Mouse (Mus musculus): Measurements from ENCODE around the gene Dock9. TPM values are rescaled to one million over a fixed set of nuclear protein-coding genes. Genes with fewer than 3 reads are reported as not detected.
"Not testable (repeated sequence)": the region's sequence is repeated elsewhere in the genome, so short reads cannot be mapped to it uniquely, and the experiment has no call there.

Dock9 gene
- total RNA-seq, 2 experiments from 2014 or later, result 20.9 to 27.5 TPM

GRCm38 (mm10) chr14:121700013-121700412 is 97.6 kb downstream of the Dock9 start:
- no peak for DNase-seq

DNA sequence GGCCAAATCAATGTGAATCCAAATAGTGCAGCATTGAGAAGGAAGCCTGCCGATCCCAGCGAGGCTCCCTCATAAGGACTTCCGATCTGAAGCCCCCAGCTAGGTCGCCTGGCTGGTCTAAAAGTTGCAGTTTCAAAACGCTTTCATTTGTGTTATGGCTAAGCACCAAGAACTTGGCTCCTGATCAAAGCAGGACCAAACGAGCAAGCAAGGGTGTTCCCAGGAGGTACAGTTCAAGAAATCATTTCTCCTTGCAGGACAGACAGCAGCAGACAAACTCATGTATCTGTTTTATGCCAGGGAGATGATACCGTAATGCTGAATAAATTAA is 99.1 kb downstream of the Dock9 start:
- peak in 1 of 2 experiments; percentile 46 for DNase-seq

DNA sequence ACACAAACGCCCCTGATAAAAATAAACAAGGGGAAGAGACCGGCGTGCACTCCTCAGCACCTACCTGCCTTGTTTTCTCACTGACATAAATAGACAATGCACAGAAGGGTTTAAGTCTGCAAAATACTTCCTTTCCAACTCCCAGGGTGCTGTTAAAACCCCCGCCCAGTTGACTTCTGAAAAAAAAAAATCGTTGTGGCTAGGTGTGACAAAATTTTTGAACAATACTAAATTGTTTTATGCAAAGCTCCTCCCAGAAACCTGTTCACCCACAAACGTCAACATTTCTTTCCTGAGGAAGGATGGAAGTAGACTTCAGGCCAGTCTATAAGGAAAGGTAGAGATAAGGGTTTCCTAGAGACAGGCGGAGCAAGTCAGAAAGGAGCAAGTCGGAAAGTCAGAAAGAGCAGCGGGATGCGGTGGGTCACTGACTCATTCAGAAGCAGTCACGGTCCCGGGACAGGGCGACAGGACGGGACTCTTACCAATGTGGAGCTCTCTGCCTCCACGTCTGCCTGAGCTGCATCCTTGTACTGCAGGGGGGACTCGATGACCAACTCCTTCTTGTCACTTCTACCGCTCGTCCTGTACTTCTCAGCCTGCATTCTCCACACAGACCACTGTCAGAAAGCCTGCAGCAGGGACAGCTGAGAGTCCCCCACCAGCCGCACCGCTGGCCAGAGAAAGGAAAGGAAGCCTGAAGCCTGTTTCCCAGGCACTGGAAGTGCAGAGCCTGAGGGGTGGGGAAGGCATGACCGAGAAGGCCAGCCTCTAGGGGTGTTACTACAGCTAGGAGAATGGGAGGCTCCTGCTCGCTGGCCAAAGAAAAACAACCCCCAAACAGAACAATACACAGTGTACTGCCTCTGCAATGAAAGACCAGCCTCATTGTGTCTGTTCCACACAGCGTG is 99.7 kb downstream of the Dock9 start:
- DNase-seq, result peak; percentile 59 to 73

GRCm38 (mm10) chr14:121697143-121697680 is 100.4 kb downstream of the Dock9 start:
- no peak for DNase-seq

GRCm38 (mm10) chr14:121696429-121697118 is 101.1 kb downstream of the Dock9 start:
- no peak for DNase-seq

- no peak for DNase-seq
Observed at GRCm38 (mm10) chr14:121694706-121695105, 102.9 kb downstream of the Dock9 start.

- DNase-seq, result no peak
Observed at GRCm38 (mm10) chr14:121693991-121694594, 103.5 kb downstream of the Dock9 start.

DNA sequence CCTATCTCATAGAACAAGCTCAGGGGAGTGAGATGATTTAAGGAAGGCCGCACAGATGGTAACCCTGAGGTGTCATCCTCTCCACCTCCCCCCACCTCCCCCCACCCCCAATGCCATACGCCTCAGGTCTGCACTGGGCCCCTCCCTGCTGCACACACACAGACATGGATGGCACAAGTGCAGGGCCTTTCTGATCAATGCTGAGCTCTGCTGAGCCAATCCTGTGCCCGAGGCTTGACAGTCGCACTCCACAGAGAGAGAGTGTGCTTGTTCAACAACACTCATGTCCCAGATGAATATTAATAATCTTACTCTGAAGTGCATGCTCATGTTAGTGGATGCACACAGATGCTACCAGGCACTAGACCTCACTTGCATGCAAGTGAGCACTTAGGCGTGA is 108.0 kb downstream of the Dock9 start:
- DNase-seq, result not testable (repeated sequence)

DNA sequence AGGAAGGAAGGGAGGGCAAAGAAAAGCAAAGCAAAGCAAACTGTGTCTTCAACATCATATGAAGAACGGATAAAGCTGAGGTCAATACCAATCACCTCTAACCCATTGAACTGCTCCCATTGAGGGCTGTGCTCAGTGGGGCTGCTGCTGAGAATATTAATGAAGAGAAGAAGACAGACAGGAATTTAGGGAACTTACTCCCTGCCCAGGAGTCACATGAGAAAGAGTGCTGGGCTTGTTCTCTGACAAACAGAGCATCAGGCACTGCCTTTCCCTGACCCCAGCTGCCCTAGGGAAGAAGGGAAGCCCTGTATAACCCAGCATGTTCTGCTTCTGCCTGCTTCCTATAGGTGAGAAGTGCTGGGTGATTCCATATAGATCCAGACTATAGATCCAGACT is 109.5 kb downstream of the Dock9 start:
- no peak for DNase-seq

DNA sequence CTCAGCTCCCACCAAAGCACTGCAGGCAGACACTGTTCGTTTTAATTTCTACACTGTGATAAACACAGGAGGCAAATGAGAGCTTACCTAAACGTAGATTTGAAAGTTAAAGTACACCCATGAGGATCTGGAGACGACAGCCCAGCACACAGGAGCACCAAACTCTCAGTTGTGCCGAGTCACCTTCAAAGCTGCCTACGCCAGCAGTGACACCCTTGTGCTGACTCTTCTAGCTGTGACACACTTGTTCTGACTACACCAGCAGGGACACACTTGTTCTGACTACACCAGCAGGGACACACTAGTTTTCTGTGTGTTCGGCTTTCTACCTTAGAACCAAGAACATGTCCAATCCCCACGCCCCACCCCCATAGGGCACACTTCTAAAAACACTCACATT is 110.4 kb downstream of the Dock9 start:
- DNase-seq, result no peak

GRCm38 (mm10) chr14:121678913-121679312 is 118.7 kb downstream of the Dock9 start:
- DNase-seq, result no peak

GRCm38 (mm10) chr14:121678445-121678844 is 119.2 kb downstream of the Dock9 start:
- DNase-seq, result no peak

DNA sequence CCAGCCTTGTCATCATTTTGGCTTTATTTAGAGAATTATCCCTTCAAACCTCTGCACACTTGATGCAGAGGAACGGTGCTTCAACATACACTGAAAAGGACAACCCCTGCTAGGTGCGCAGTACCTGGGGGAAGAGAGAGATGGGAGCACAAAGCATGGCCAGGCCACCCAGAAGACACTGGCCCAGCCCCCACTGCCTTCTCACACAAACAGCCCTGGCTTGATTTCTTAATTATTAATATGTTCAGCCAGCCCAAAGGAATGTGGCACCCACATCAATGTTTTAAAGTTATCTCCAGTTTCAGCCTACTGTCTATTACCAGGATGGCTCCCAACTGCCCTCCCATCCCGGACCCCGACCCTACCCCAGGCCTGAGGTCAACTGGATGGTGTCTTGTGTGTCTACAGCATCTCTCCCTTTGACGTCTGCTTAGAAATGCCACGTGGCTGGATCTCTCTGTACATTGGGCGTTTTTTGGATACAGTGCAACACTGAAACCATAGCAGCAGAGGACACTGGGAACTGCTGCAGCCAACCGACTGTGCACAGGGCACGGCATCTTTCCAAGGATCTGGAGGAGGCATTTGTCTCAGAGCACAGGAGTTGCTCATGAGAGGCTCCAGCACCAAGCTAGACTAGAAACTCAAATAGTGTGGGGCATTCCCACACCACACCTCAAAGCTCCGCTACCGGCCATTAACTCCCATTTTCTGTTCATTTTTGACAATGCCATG is 120.9 kb downstream of the Dock9 start:
- no peak for DNase-seq

- DNase-seq, result peak in 1 of 2 experiments; percentile 48
Observed at GRCm38 (mm10) chr14:121676121-121676591, 121.5 kb downstream of the Dock9 start.

DNA sequence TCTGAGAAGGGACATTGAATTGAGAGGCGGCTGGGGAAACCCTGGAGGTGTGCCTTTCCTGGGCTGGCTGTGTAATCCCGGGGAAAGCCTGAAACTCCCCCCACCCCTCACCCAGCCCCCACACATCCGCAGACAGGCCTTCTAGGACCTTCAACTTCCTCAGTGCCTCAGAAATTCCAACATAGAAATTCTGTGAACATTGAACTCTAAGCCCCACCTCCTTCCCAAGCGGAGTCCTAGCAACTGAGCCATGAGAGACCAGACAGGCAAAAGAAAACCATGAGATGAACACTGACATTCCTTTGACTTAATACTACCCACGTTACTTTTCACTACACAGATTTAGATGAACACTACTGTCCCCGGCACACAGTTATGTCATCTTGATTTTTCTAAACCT is 122.1 kb downstream of the Dock9 start:
- DNase-seq, result peak; percentile 19 to 47

- no peak for DNase-seq
Observed at GRCm38 (mm10) chr14:121675146-121675545, 122.5 kb downstream of the Dock9 start.

- DNase-seq, result no peak
Observed at GRCm38 (mm10) chr14:121670016-121670415, 127.6 kb downstream of the Dock9 start.

GRCm38 (mm10) chr14:121666641-121667274 is 130.9 kb downstream of the Dock9 start:
- no peak for DNase-seq

DNA sequence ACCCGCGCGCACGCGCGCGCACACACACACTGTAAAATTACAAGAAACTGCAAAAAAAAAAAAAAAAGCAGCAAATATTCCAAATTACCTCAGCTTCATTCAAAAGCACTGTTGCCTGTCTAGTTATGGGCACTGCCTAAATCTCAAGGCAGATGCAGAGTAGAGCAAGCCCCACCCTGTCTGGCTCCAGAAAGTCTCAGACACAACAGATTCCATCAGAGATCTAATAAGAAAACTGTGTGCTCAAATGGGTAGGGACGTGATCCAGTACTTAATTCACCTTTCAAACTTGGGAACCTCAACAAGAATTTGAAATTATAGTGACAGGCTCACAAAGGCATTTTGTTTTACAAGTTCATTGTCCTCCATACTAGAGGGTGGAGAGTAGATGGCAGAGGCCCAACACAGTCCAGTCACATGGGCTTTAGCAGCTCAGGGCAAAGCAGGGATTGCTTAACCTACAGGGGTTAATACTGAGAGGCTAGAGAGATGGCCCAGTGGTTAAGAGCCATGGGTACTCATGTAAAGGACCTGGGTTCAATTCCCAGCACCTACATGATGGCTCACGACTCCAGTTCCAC is 131.9 kb downstream of the Dock9 start:
- no peak for DNase-seq

GRCm38 (mm10) chr14:121663913-121664312 is 133.7 kb downstream of the Dock9 start:
- DNase-seq, result no peak

GRCm38 (mm10) chr14:121660918-121661317 is 136.7 kb downstream of the Dock9 start:
- DNase-seq, result no peak
